Mouse (Mus musculus): ENCODE results near the gene Lsm3.

DNA sequence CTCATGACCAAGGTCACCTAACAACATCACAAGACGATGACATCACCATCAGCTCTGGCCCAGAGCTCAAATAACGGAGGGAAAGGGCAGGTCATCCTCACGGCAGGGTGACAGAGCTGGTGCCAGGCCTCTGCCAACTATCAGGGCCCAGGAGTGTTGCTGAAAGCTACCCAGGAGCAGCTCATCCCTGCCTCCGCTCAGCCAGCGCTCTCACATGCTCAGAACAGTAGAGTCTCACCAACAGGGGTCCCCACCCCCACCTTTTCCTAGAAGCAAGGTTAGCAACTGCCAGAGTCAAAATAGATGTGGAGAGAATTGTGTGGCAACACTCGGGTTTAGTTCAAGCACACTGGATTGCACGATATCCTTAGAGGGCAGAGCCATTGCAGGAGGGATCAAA is 12.5 kb downstream of the Lsm3 start:
- TF ChIP-seq KAT2A (conservative IDR thresholded peaks at IDR 0.05; ENCODE audit: low read depth, low read length), result no peak
- no peak for TF ChIP-seq MAFK (IDR thresholded peaks at IDR 0.05; ENCODE audit: borderline replicate concordance, low read depth, low read length)
- TF ChIP-seq CTCF (IDR thresholded peaks at IDR 0.05 in 2 of 3, conservative IDR thresholded peaks at IDR 0.05 in 1 of 3; ENCODE audit: control insufficient read depth in 1 of 3, insufficient read depth in 1 of 3, low read depth in 2 of 3, low read length in 3 of 3, poor library complexity in 1 of 3, severe bottlenecking in 1 of 3), result no peak
- TF ChIP-seq SMC3 (IDR thresholded peaks at IDR 0.05; ENCODE audit: low read depth, low read length), result no peak
- TF ChIP-seq ZKSCAN1 (IDR thresholded peaks at IDR 0.05; ENCODE audit: low read depth, low read length), result no peak
- TF ChIP-seq POLR2A (IDR thresholded peaks at IDR 0.05; ENCODE audit: control insufficient read depth in 1 of 2, insufficient read depth in 1 of 2, low read depth in 1 of 2, low read length in 2 of 2, poor library complexity in 1 of 2), result no peak
- TF ChIP-seq CHD1 (IDR thresholded peaks at IDR 0.05; ENCODE audit: low read depth, low read length), result no peak
- no peak for TF ChIP-seq SIN3A (IDR thresholded peaks at IDR 0.05; ENCODE audit: low read length)
- no peak for TF ChIP-seq HCFC1 (IDR thresholded peaks at IDR 0.05; ENCODE audit: low read depth, low read length)
- no peak for TF ChIP-seq USF2 (IDR thresholded peaks at IDR 0.05; ENCODE audit: borderline replicate concordance in 1 of 2, insufficient read depth in 1 of 2, low read depth in 1 of 2, low read length in 2 of 2)
- no peak for TF ChIP-seq RAD21 (IDR thresholded peaks at IDR 0.05; ENCODE audit: low read depth, low read length)
- no peak for TF ChIP-seq EP300 (IDR thresholded peaks at IDR 0.05; ENCODE audit: low read depth in 1 of 2, low read length in 2 of 2)
- no peak for TF ChIP-seq ELF1 (IDR thresholded peaks at IDR 0.05; ENCODE audit: low read depth, low read length)
